Mouse (Mus musculus): ENCODE measurements at regions not wholly inside any gene's neighbourhood (a gene's known extent, or its start where the extent isn't known, plus 50 kb on each side); places are given as distances from the start of the nearest gene placed in this dataset.

- TF ChIP-seq CTCF (IDR thresholded peaks at IDR 0.05; ENCODE audit: control insufficient read depth, insufficient read depth, insufficient read length) = no peak
- TF ChIP-seq CEBPB (IDR thresholded peaks at IDR 0.05; ENCODE audit: low read depth) = no peak
- TF ChIP-seq MAX (IDR thresholded peaks at IDR 0.05) = no peak
- no peak for TF ChIP-seq MYOG (IDR thresholded peaks at IDR 0.05; ENCODE audit: control insufficient read depth, extremely low read depth, insufficient read length)
Measured at GRCm38 (mm10) chr3:39069011-39069410, 182.3 kb downstream of the Fat4 start.

Data from C2C12 (cell line).